In genomic region chr13:91541069-91541429, GRCm38 (mm10) we compare ENCODE assay signal across 14 mouse cellular contexts.
DNase-seq lines count a peak whose midpoint lies in the region; ATAC-seq and TF ChIP-seq lines count a peak whose summit lies in the region.
"Had no signal": no experiment of that assay in that cellular context is flagged by ENCODE, and none has a peak within 500 bp of the region (broad histone marks: within the 10 kb centered on the region; RNA-seq: fewer than 3 reads in every experiment).

No protein-coding gene starts in this region.

- no peak for TF ChIP-seq CTCF in lung, adult 2 months (IDR thresholded peaks at IDR 0.05; ENCODE audit: insufficient read depth, low read length)

- H3K4me1 ChIP-seq in lung, adult 2 months (ENCODE audit: control insufficient read depth, insufficient read depth, low read length) = peaks cover 5% of the 10 kb centered on the region
- H3K4me1 ChIP-seq: heart, embryonic 10.5 days; neural tube, embryonic 12.5 days had no signal

- 65% methylated on average over 6 of the region's 6 CpGs for WGBS in lung, adult 2 months

- no peak overlapping the region for H3K4me3 ChIP-seq in lung, adult 2 months (replicated peaks; ENCODE audit: extremely low read depth, low read depth, low read length)
- H3K4me3 ChIP-seq: heart, embryonic 10.5 days; neural tube, embryonic 12.5 days had no signal

- intact Hi-C loops in heart, postnatal 36 days (cut with DNase I) = no loop called here

- DNase-seq in lung, postnatal 14 days = peak; percentile 7
- DNase-seq in lung, adult 2 months = no peak
- peak; percentile 79 to 84 for DNase-seq in thymus, postnatal 10 days (ENCODE audit: low spot score in 2 of 2)
- DNase-seq in testis, postnatal 14 days (ENCODE audit: low spot score) = no peak
- no peak for DNase-seq in heart, postnatal 36 days
- no peak for DNase-seq in urinary bladder, postnatal 36 days (ENCODE audit: low spot score in 2 of 2)
- DNase-seq: cerebellum, adult 9-11 months; kidney, postnatal 4 days; right cerebral cortex, adult 18-20 months had no signal

- peak; percentile 91 for ATAC-seq in granulocyte monocyte progenitor cell, adult 5-6 weeks (replicated peaks; ENCODE audit: poor library complexity, severe bottlenecking)
- ATAC-seq in megakaryocyte, adult 5-6 weeks (ENCODE audit: poor library complexity, severe bottlenecking) = peak; percentile 87
- ATAC-seq: forebrain, embryonic 16.5 days had no signal

- TF ChIP-seq POLR2A in lung, adult 2 months (IDR thresholded peaks at IDR 0.05; ENCODE audit: borderline replicate concordance, extremely low read depth, low read depth, low read length) = no peak

Comparison
In these comparisons a context has a peak if more than half of its experiments do, and no peak if none do; other contexts are left out.
1. DNase-seq: peak in lung, postnatal 14 days (single experiment) and thymus, postnatal 10 days (2 of 2); none in lung, adult 2 months (single experiment), testis, postnatal 14 days (single experiment), heart, postnatal 36 days (0 of 2) and urinary bladder, postnatal 36 days (0 of 2).